Comparison of ENCODE assay signal across 29 mouse cellular contexts in the genomic region with DNA sequence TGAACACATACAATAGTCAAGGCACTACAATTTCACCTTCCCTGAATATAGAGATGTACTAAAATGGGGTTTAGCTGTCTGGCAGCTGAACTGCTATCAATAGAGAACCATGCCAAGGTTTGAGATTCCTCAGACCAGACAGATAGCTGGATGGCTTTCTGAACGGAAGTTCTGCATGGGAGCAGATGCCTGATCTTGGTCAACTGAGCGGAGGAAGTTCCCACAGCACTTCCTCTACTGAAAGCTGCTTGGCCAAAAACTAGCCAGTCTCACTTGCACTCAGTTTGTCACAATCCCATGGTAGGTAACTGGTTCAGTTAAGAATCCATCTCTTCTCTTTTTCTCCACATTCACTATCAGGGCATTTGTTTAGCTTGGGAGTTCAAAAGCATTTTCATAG.
"Had no signal": no experiment of that assay in that cellular context is flagged by ENCODE, and none has a peak within 500 bp of the region (broad histone marks: within the 10 kb centered on the region; RNA-seq: fewer than 3 reads in every experiment).

No protein-coding gene starts in this region.

- H3K4me1 ChIP-seq: heart, embryonic 13.5 days; heart, embryonic 15.5 days; hindbrain, embryonic 10.5 days; hindbrain, embryonic 12.5 days; intestine, embryonic 15.5 days; limb, embryonic 13.5 days; limb, embryonic 15.5 days had no signal

- H3K36me3 ChIP-seq: heart, embryonic 13.5 days; heart, embryonic 15.5 days; hindbrain, embryonic 10.5 days; hindbrain, embryonic 12.5 days; intestine, embryonic 15.5 days; limb, embryonic 13.5 days; limb, embryonic 15.5 days had no signal

- H3K4me3 ChIP-seq: gastrocnemius, adult 2 months; heart, adult 2 months; heart, embryonic 13.5 days; heart, embryonic 15.5 days; hindbrain, embryonic 10.5 days; hindbrain, embryonic 12.5 days; intestine, embryonic 15.5 days; layer of hippocampus, adult 2 months; left cerebral cortex, adult 2 months; limb, embryonic 13.5 days; limb, embryonic 15.5 days had no signal

- H3K27ac ChIP-seq: gastrocnemius, adult 2 months; heart, adult 2 months; heart, embryonic 13.5 days; heart, embryonic 15.5 days; hindbrain, embryonic 10.5 days; hindbrain, embryonic 12.5 days; hindbrain, embryonic 14.5 days; intestine, embryonic 15.5 days; layer of hippocampus, adult 2 months; left cerebral cortex, adult 2 months; limb, embryonic 13.5 days; limb, embryonic 15.5 days; liver, embryonic 14.5 days had no signal

- H3K9me3 ChIP-seq: heart, embryonic 13.5 days; heart, embryonic 15.5 days; hindbrain, embryonic 10.5 days; hindbrain, embryonic 12.5 days; intestine, embryonic 15.5 days; limb, embryonic 13.5 days; limb, embryonic 15.5 days had no signal

- ATAC-seq: hindbrain, embryonic 16.5 days; inflammation-experienced regulatory T-cells, adult 6 months; intestine, embryonic 15.5 days; intestine, postnatal 0 days had no signal

- H3K4me2 ChIP-seq: heart, embryonic 11.5 days; heart, embryonic 13.5 days; heart, embryonic 15.5 days; hindbrain, embryonic 12.5 days; hindbrain, embryonic 14.5 days; intestine, embryonic 15.5 days; limb, embryonic 13.5 days; limb, embryonic 15.5 days; liver, embryonic 11.5 days had no signal

- H3K27me3 ChIP-seq: heart, embryonic 15.5 days; intestine, embryonic 15.5 days had no signal

- H3K9ac ChIP-seq: heart, embryonic 13.5 days; heart, embryonic 15.5 days; hindbrain, embryonic 12.5 days; hindbrain, embryonic 14.5 days; intestine, embryonic 15.5 days; limb, embryonic 13.5 days; limb, embryonic 15.5 days; liver, embryonic 14.5 days had no signal

- DNase-seq: gastrocnemius, adult 2 months; gastrocnemius, postnatal 10 days; gastrocnemius, postnatal 25 days; heart, adult 11 months; heart, adult 2 months; heart, postnatal 14 days; heart, postnatal 4 days; kidney, adult 18-20 months; kidney, adult 8-10 months; kidney, postnatal 10 days; kidney, postnatal 25 days; kidney, postnatal 4 days; left cerebral cortex, postnatal 4 days had no signal
